Mouse (Mus musculus) myocyte (in vitro differentiated cells): ENCODE results near the gene Trpm1.

Source experiments
- E2F4 ChIP-seq: IDR thresholded peaks from one replicate; pipeline ENCODE4 v1.6.1; 2011; ENCODE audit warnings: mild to moderate bottlenecking, control low read depth, moderate library complexity; ENCODE audit not compliant: insufficient read depth
- MAX ChIP-seq: IDR thresholded peaks from one replicate; pipeline ENCODE4 v1.6.1; 2011; ENCODE audit warnings: low read depth, mild to moderate bottlenecking, control low read depth
- MYOD1 ChIP-seq, 3 experiments: IDR thresholded peaks; one replicate each; pipeline ENCODE4 v1.6.1; 2011; ENCODE audit warnings: control low read depth in 2 of 3, low read depth in 2 of 3, mild to moderate bottlenecking in 2 of 3, moderate library complexity in 1 of 3; ENCODE audit not compliant: insufficient read length in 2 of 3, control insufficient read depth in 1 of 3
- MYOG ChIP-seq, 3 experiments: IDR thresholded peaks; one replicate each; pipeline ENCODE4 v1.6.1; 2011; ENCODE audit warnings: control low read depth in 2 of 3, low read depth in 2 of 3, mild to moderate bottlenecking in 2 of 3; ENCODE audit not compliant: insufficient read length in 2 of 3, control insufficient read depth in 1 of 3, insufficient read depth in 1 of 3
- POLR2A ChIP-seq: IDR thresholded peaks from one replicate; pipeline ENCODE4 v1.6.1; 2011; ENCODE audit warnings: low read depth, mild to moderate bottlenecking, control low read depth, moderate library complexity; ENCODE audit not compliant: insufficient read length
- POLR2AphosphoS2 ChIP-seq: IDR thresholded peaks from one replicate; pipeline ENCODE4 v1.6.1; 2011; ENCODE audit warnings: low read depth, control low read depth; ENCODE audit not compliant: insufficient read length
- REST ChIP-seq: IDR thresholded peaks from one replicate; pipeline ENCODE4 v1.6.1; 2011; ENCODE audit warnings: mild to moderate bottlenecking, control low read depth, moderate library complexity; ENCODE audit not compliant: insufficient read depth, insufficient read length
- TCF12 ChIP-seq: IDR thresholded peaks from one replicate; pipeline ENCODE4 v1.6.1; 2011; ENCODE audit warnings: mild to moderate bottlenecking, control low read depth; ENCODE audit not compliant: poor library complexity, insufficient read depth, severe bottlenecking
- USF1 ChIP-seq: IDR thresholded peaks from one replicate; pipeline ENCODE4 v1.6.1; 2011; ENCODE audit warnings: low read depth, mild to moderate bottlenecking, control low read depth, moderate library complexity

GRCm38 (mm10) chr7:64219765-64220164 lies 66.1 kb downstream of the Trpm1 start:
- TF ChIP-seq USF1 (no peak), REST (no peak), POLR2AphosphoS2 (no peak), E2F4 (no peak), POLR2A (no peak), MYOG (IDR thresholded peaks at IDR 0.05; ENCODE audit: control insufficient read depth in 1 of 3, insufficient read depth in 1 of 3, insufficient read length in 2 of 3, low read depth in 2 of 3) (no peak), TCF12 (no peak), MAX (no peak), MYOD1 (IDR thresholded peaks at IDR 0.05; ENCODE audit: control insufficient read depth in 1 of 3, insufficient read length in 2 of 3, low read depth in 2 of 3) (no peak)
